Mouse (Mus musculus) olfactory bulb, adult 2 months (tissue): ENCODE results near the gene Rcan1. TPM values are rescaled to one million over a fixed set of nuclear protein-coding genes. Genes with fewer than 3 reads are reported as not detected.

Experiments
- H3K27ac ChIP-seq: fragments of 200-500 bp; 2 replicates; pipeline ENCODE4 v1.5.1; 2012; ENCODE audit warnings: low read depth, low read length; ENCODE audit not compliant: insufficient read depth
- H3K4me1 ChIP-seq: fragments of 200-500 bp; 2 replicates; pipeline ENCODE4 v1.6.1; 2012; ENCODE audit warnings: low read length; ENCODE audit not compliant: control insufficient read depth, insufficient read depth
- H3K4me3 ChIP-seq: fragments of 200-500 bp; 2 replicates; pipeline ENCODE4 v1.5.1; 2012; ENCODE audit warnings: mild to moderate bottlenecking, low read depth, low read length, moderate library complexity; ENCODE audit not compliant: insufficient read depth
- CTCF ChIP-seq: fragments of 200-500 bp; IDR thresholded peaks from 2 replicates; pipeline ENCODE4 v1.5.1; 2012; ENCODE audit warnings: low read depth, mild to moderate bottlenecking, low read length, moderate library complexity; ENCODE audit not compliant: insufficient read depth
- POLR2A ChIP-seq: fragments of 200-500 bp; IDR thresholded peaks from 2 replicates; pipeline ENCODE4 v1.6.1; 2012; ENCODE audit warnings: mild to moderate bottlenecking, low read depth, low read length, moderate library complexity; ENCODE audit not compliant: insufficient read depth
- WGBS: fragments of 180-500 bp; shearing (Covaris S2); methylation state at CpG from one replicate; pipeline ENCODE4 v1.1.7; 2018; 5-methylcytosine and 5-hydroxymethylcytosine counted together
- polyA plus RNA-seq: library from polyadenylated mRNA; stranded (reverse); fragments of >200 nt; gene quantifications from 2 replicates; pipeline ENCODE4 v1.2.4, GENCODE M21; 2012; ENCODE audit warnings: low replicate concordance; ENCODE audit not compliant: missing spikeins, insufficient read depth, insufficient read length

The Rcan1 gene
- polyA plus RNA-seq, 1 experiment = not detected

GRCm38 (mm10) chr16:92455969-92456368 lies 14.7 kb downstream of the Rcan1 start:
- Histone ChIP-seq H3K4me3 (no peak overlapping the region), H3K4me1 (peaks cover 34% of the 10 kb centered on the region), H3K27ac (no peak overlapping the region)
- TF ChIP-seq CTCF = no peak
- no peak for TF ChIP-seq POLR2A
- 94% methylated on average over 5 of the region's 5 CpGs for WGBS

GRCm38 (mm10) chr16:92455488-92455887 lies 15.2 kb downstream of the Rcan1 start:
- no peak overlapping the region for H3K27ac ChIP-seq
- TF ChIP-seq CTCF (no peak), POLR2A (no peak)
- 74% methylated on average over 8 of the region's 8 CpGs for WGBS

GRCm38 (mm10) chr16:92454495-92454894 lies 16.2 kb downstream of the Rcan1 start:
- no peak for TF ChIP-seq CTCF
- no peak for TF ChIP-seq POLR2A
- Histone ChIP-seq H3K27ac (no peak overlapping the region), H3K4me3 (no peak overlapping the region), H3K4me1 (peaks cover 44% of the 10 kb centered on the region)
- WGBS = 74% methylated on average over 18 of the region's 18 CpGs

More at GRCm38 (mm10) chr16:92455488-92455887, 15.2 kb downstream of the Rcan1 start:
- Histone ChIP-seq H3K4me3 (no peak overlapping the region), H3K4me1 (peaks cover 35% of the 10 kb centered on the region)

DNA sequence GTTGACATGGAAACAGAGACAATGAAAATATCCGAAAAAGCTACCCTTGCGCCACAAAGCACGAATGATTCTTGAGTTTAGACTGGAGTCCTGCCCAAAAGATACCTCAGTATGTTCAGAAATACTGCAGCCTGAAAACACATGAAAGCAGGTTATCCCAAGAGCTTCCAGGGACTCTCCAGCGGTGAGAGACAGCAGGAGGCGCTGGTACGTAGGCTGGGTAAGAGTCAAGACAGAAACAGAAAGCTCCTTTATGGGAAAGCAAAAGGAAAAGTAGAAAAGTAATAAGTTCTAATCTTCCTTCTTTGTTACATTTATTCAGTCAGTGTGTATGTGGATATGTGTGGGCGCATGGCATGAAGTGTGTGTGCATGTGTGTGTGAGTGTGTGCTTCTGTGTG lies 16.7 kb downstream of the Rcan1 start:
- no peak for TF ChIP-seq CTCF
- TF ChIP-seq POLR2A = no peak
- Histone ChIP-seq H3K27ac (no peak overlapping the region), H3K4me3 (no peak overlapping the region), H3K4me1 (peaks cover 47% of the 10 kb centered on the region)
- WGBS = 84% methylated on average over 7 of the region's 7 CpGs

DNA sequence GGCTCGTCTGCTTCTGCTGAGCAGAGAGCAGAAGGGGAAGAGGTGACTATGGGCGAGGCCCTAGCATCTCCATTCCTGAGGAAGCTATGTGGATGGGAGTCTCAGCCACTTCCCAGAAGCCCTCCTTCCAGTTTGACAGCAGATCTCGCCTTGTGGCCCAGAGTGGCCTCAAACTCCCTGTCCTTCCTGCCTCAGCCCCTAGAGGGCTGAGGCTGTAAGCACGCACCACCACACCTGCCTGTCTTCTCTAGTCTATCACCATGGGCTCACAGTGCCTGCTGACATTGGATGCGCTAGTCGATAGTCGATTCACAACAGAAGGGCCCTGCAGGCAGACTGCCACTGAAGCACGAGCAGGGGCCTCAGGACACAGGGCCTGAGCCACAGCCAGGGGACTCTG lies 18.1 kb downstream of the Rcan1 start:
- Histone ChIP-seq H3K4me1 (peaks cover 50% of the 10 kb centered on the region), H3K4me3 (no peak overlapping the region), H3K27ac (no peak overlapping the region)
- WGBS = 83% methylated on average over 8 of the region's 8 CpGs
- TF ChIP-seq POLR2A (no peak), CTCF (peak; percentile 31; the same call in 1 of the 2 replicates)

GRCm38 (mm10) chr16:92451516-92452072 lies 19.1 kb downstream of the Rcan1 start:
- no peak overlapping the region for H3K4me3 ChIP-seq
- TF ChIP-seq POLR2A (no peak), CTCF (no peak)
- peaks cover 50% of the 10 kb centered on the region for H3K4me1 ChIP-seq
- WGBS = 81% methylated on average over 17 of the region's 17 CpGs
- H3K27ac ChIP-seq = no peak overlapping the region

DNA sequence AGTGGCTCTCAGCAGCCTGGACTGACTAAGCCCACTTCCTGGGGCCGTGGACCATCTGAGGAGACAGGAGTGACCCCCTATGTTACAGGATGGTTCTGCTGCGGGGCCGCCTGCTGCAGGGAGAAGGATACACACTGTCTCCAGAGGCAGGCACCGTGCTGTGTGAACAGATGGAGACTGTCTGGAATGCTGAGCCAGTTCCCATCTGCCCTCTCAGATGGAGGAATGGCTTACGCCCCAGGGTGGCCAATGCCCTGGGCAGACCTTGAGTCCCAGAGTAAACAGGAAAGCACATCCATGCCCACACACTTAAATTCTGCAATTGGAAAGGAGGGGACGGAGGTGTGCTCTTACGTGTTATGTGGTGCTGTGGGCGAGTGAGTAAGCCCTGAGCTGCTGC lies 20.3 kb downstream of the Rcan1 start:
- TF ChIP-seq POLR2A (no peak), CTCF (no peak)
- no peak overlapping the region for H3K4me3 ChIP-seq
- H3K4me1 ChIP-seq = peaks cover 46% of the 10 kb centered on the region
- no peak overlapping the region for H3K27ac ChIP-seq
- WGBS = 78% methylated on average over 8 of the region's 8 CpGs

DNA sequence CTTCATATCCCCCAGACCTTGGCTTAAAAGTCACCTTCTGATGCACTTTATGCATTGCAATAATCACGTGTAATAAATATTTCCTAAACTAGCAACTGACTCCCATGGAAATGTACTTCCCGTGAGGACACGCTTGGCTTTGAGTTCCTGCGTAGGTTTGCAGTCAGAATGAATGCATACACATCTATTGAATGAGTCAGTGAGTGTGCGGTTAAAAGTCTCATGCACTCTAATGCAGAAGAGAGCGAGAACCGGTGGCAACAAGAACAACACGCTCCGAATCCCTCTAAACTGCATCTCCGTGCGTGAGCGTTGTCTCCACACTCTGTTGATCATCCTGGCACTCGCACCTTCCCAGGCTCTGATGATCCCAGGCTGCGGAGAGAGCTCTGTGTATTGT lies 21.6 kb downstream of the Rcan1 start:
- peaks cover 42% of the 10 kb centered on the region for H3K4me1 ChIP-seq
- H3K4me3 ChIP-seq = no peak overlapping the region
- 83% methylated on average over 14 of the region's 14 CpGs for WGBS
- TF ChIP-seq CTCF (no peak), POLR2A (no peak)
- H3K27ac ChIP-seq = no peak overlapping the region

DNA sequence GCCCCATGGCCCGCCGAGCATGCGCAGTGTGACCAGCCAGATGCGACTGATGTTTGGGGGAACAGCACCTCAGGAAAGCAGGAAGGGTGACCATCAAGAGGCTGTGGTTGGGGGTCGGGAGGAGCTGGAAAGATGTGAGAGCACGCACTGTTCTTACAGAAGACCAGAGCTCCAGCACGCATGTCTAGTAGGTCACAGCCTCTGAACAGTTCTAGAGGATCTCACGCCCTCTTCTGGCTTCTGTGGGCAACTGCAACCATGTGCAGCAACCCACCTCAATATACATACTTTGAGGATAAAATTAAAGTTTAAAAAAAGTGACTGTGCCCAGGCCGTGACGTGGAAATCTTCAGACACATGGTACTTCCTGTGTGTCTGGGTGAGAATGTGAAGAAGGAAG lies 25.3 kb downstream of the Rcan1 start:
- H3K27ac ChIP-seq = no peak overlapping the region
- 71% methylated on average over 10 of the region's 10 CpGs for WGBS
- H3K4me1 ChIP-seq = peaks cover 28% of the 10 kb centered on the region
- H3K4me3 ChIP-seq = no peak overlapping the region
- TF ChIP-seq CTCF = no peak
- TF ChIP-seq POLR2A = no peak

DNA sequence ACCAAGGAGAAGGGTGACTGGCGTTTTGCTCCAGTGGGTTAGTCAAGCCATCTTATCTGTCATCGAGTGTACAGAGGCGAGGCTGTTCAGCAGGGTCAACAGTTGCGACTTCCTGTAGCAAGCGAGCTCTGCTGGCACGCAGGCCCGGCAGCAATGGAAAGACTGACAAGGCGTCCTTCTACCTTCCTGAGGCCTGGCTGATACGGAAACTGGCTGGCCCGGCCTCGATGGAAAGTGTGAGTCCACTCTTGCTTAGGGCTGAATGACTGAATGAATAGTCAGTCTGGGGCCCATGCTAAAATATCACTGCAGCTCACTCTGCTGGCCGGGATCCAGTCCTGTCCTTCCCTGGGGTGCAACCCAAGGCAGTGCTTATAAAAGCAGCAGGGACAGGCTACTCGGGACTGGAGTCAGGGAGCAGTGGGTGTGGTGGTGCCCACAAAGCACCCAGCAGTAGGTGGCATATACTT lies 27.0 kb downstream of the Rcan1 start:
- Histone ChIP-seq H3K27ac (no peak overlapping the region), H3K4me1 (peaks cover 14% of the 10 kb centered on the region; the same call in 1 of the 2 replicates), H3K4me3 (no peak overlapping the region)
- 74% methylated on average over 13 of the region's 13 CpGs for WGBS
- TF ChIP-seq CTCF (no peak), POLR2A (no peak)
